Mouse (Mus musculus): ENCODE results near the gene Med4. TPM values are rescaled to one million over a fixed set of nuclear protein-coding genes. Genes with fewer than 3 reads are reported as not detected.

The Med4 gene
- polyA plus RNA-seq (2017; shearing (Covaris generic)): 10 to 100 TPM; 51.0 to 76.7 TPM

GRCm38 (mm10) chr14:73509765-73510423 lies at the start of gene Med4:
Med4 (plus strand) TSS chr14:73510025.

DNA sequence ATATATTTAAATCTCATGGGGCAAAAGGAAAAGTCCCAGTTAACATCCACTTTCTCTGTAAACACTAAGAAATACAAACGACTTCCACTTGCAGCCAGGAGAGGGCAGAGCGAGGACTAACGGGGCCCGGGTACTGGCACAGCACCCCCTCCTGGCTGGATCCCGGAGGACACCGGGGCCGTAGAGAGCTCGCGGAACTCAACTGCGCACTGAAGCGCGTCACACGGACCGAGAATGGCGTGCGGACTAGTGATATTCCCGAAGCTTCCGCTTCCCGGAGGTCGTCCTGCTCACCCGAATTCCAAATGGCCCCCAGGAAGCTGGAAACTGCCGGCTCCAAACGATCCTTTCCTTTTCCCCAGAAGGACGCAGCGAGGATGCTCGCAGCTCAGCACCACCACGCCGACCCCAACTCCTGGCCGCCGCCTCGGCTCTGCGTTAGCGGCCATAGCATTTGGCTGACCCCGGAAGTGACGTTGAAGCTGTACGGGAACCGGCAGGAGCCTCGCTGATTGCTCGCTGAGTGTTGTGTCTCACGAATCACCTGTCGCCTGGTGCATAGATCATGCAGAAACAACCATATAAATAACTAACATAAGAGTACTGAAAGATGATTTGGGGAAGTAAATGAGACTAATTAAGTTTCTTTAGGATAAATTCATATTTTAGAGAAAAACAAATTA lies 15.1 kb downstream of the Med4 start, which contains the start of gene Sucla2:
TSS of gene Sucla2 (plus strand) at position 554 of the 683 bp plus-strand sequence.

GRCm38 (mm10) chr14:73548051-73548450 lies 38.2 kb downstream of the Med4 start, which contains the start of gene Nudt15:
Nudt15 (minus strand) TSS chr14:73548242.

Other genes starting within 250 kb of the Med4 start
- 100 to 1,000 TPM in 1 of 2 experiments, 10 to 100 TPM in 1; 65.2 to 113 TPM for gene Rb1, start 184.2 kb upstream of the Med4 start, polyA plus RNA-seq (2017; shearing (Covaris generic))
- 1,000 to 10,000 TPM; 1,573 to 2,019 TPM for gene Itm2b, start 124.7 kb upstream of the Med4 start, polyA plus RNA-seq (2017; shearing (Covaris generic))
- gene Sucla2, start 15.3 kb downstream of the Med4 start, polyA plus RNA-seq (2017; shearing (Covaris generic)): 10 to 100 TPM; 71.9 to 80.8 TPM
- gene Nudt15, start 38.2 kb downstream of the Med4 start, polyA plus RNA-seq (2017; shearing (Covaris generic)): 1 to 10 TPM; 3.9 to 4.5 TPM
- not detected for gene Gm21750, start 151.2 kb downstream of the Med4 start, polyA plus RNA-seq (2017; shearing (Covaris generic))